Mouse (Mus musculus) lung, embryonic 14.5 days (tissue): ENCODE data around the gene Elp1. TPM values are rescaled to one million over a fixed set of nuclear protein-coding genes. Genes with fewer than 3 reads are reported as not detected.

ENCODE experiments used
- ATAC-seq: fragments of 200-750 bp; cut with Nextera tagmentation; 2 replicates; pipeline ENCODE4 v1.8.0; 2017; ENCODE audit warnings: mild to moderate bottlenecking, moderate TSS enrichment, moderate library complexity; ENCODE audit not compliant: insufficient read depth
- DNase-seq: peaks from one replicate; pipeline ENCODE4 v3.0.0-alpha.2; 2015
- H3K27ac ChIP-seq: fragments of 300-500 bp; sonication (generic); 2 replicates; pipeline ENCODE4 v1.5.1; 2014; ENCODE audit warnings: low read depth, mild to moderate bottlenecking, moderate library complexity
- H3K27me3 ChIP-seq: fragments of 300-500 bp; sonication (generic); 2 replicates; pipeline ENCODE4 v1.6.1; 2014; ENCODE audit warnings: low read length, control low read depth; ENCODE audit not compliant: insufficient read depth
- H3K36me3 ChIP-seq: fragments of 300-500 bp; sonication (generic); 2 replicates; pipeline ENCODE4 v1.6.1; 2014; ENCODE audit warnings: control low read depth; ENCODE audit not compliant: insufficient read depth
- H3K4me1 ChIP-seq: fragments of 300-500 bp; sonication (generic); 2 replicates; pipeline ENCODE4 v1.6.1; 2014; ENCODE audit warnings: antibody characterized with exemption, control low read depth; ENCODE audit not compliant: insufficient read depth
- H3K4me2 ChIP-seq: fragments of 300-500 bp; sonication (generic); 2 replicates; pipeline ENCODE4 v1.6.1; 2014; ENCODE audit warnings: mild to moderate bottlenecking
- H3K4me3 ChIP-seq: fragments of 300-500 bp; sonication (generic); 2 replicates; pipeline ENCODE4 v1.5.1; 2014; ENCODE audit warnings: low read depth, low read length
- H3K9ac ChIP-seq: fragments of 300-500 bp; sonication (generic); 2 replicates; pipeline ENCODE4 v1.6.1; 2014
- H3K9me3 ChIP-seq: fragments of 300-500 bp; sonication (generic); 2 replicates; pipeline ENCODE4 v1.6.1; 2016; ENCODE audit warnings: low read depth, low read length, control low read depth
- CTCF ChIP-seq: IDR thresholded peaks from 2 replicates; pipeline ENCODE4 v1.5.1; 2016; ENCODE audit warnings: antibody characterized with exemption, low read depth
- WGBS: fragments of 180-500 bp; shearing (Covaris S2); extraction: QIAGEN DNeasy Blood & Tissue Kit; methylation state at CpG from one replicate; pipeline ENCODE4 v1.1.7; 2014; 5-methylcytosine and 5-hydroxymethylcytosine counted together
- polyA plus RNA-seq: library from polyadenylated mRNA; unstranded; fragments of >200 nt; fragmentation: Nextera tagmentation; extraction: Ambion mirVana; gene quantifications from 2 replicates; pipeline ENCODE4 v1.2.1, GENCODE M21; 2014

Gene Elp1
- polyA plus RNA-seq, 1 experiment from 2014 or later, result 63.9 TPM

DNA sequence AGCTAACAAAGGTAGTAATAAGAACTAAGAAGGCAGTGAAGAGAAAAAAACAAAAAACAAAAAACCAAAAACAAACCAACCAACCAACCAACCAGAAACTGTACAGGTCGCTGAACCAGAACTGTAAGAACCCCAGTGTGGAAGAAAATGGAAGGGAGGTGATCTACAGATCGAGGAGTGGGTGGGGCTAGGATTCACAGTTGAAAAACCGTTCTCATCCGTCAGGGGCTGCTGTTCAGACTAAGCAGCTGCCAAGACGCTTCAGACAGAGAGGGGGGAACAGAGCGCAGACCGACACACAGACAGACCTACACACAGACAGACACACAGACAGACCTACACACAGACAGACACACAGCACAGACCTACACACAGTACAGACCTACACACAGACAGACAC is 40.4 kb upstream of the Elp1 start:
- 66% methylated on average over 7 of the region's 7 CpGs for WGBS
- ATAC-seq, result no peak

DNA sequence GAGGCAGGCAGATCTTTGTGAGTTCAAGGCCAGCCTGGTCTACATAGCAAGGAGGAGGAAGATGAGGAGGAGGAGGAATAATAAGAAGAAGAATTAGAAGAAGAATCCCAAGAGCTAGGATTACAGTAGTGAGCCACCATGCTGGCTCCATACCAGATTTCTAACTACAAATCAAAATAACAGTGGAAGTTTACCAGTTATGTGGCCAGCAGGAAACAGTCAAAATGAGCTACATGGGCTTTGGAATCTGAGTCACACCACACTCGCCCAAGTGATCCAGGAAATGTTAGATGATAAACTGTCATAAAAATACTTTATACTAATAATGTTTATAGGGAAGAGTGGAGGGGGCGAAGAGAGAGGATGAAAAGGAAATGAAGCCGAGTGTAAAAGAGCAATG is 38.2 kb upstream of the Elp1 start:
- no peak overlapping the region for H3K4me2 ChIP-seq
- no peaks in the 10 kb centered on the region for H3K9me3 ChIP-seq
- ATAC-seq (peak; percentile 17; the same call in 1 of the 2 replicates), DNase-seq (peak; percentile 47)
- H3K4me1 ChIP-seq, result no peaks in the 10 kb centered on the region
- no peak overlapping the region for H3K9ac ChIP-seq
- WGBS, result 33% methylated on average over 3 of the region's 3 CpGs
- no peak overlapping the region for H3K27ac ChIP-seq
- no peak overlapping the region for H3K4me3 ChIP-seq
- H3K27me3 ChIP-seq, result no peaks in the 10 kb centered on the region
- no peak for TF ChIP-seq CTCF
- H3K36me3 ChIP-seq, result peaks cover 20% of the 10 kb centered on the region

More for the DNA sequence above, 40.4 kb upstream of the Elp1 start:
- H3K4me1 ChIP-seq, result no peaks in the 10 kb centered on the region
- H3K9me3 ChIP-seq, result no peaks in the 10 kb centered on the region
- H3K4me3 ChIP-seq, result no peak overlapping the region
- TF ChIP-seq CTCF, result no peak
- peaks cover 13% of the 10 kb centered on the region for H3K36me3 ChIP-seq
- no peak for DNase-seq
- H3K4me2 ChIP-seq, result no peak overlapping the region
- no peaks in the 10 kb centered on the region for H3K27me3 ChIP-seq
- no peak overlapping the region for H3K9ac ChIP-seq
- no peak overlapping the region for H3K27ac ChIP-seq

DNA sequence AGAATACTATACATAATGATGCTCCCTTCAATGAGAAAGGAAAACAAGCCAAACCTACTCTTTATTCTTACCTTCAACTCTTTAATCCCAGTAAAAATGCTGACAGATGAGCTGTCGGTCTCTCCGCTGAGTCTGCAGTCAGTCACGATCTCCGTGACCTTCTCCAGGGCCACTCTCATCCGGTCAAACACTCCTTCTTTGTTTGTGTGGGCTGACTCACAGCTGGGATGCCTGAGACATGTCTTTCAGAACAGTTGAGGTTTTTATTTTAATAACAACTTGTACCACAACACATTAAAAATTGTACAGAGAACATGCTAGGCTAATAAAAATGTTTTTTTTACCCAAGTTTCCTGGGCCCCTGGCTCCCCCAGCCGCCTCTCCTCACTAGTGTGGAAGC is 35.5 kb upstream of the Elp1 start:
- whole genome bisulfite sequencing, result 59% methylated on average over 6 of the region's 6 CpGs
- no peak overlapping the region for H3K4me3 ChIP-seq
- H3K9ac ChIP-seq, result no peak overlapping the region
- H3K27me3 ChIP-seq, result no peaks in the 10 kb centered on the region
- ATAC-seq (no peak), DNase-seq (no peak)
- no peak overlapping the region for H3K4me2 ChIP-seq
- no peak for TF ChIP-seq CTCF
- no peaks in the 10 kb centered on the region for H3K9me3 ChIP-seq
- H3K4me1 ChIP-seq, result no peaks in the 10 kb centered on the region
- H3K36me3 ChIP-seq, result peaks cover 26% of the 10 kb centered on the region
- H3K27ac ChIP-seq, result no peak overlapping the region

DNA sequence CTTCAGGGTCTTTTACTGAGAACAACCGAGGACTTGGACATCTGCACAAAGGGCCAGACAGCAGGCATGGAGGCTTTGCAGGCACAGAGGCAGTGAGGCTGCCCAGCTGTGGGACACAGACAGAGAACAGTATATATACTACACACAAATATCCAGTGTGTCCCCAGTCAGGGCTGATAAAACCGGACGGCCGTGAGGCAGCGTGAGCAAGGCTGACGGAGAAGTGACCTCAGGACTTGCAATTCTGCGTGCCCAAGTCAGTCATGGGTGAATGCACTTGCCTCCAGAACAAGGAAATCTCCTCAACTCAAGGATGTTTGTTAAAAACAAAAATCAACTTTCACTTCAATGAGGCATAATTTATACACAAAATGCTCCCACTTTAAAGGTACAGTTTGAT is 29.9 kb upstream of the Elp1 start:
- H3K9ac ChIP-seq, result no peak overlapping the region
- TF ChIP-seq CTCF, result no peak
- H3K4me3 ChIP-seq, result no peak overlapping the region
- 0 out of 2 replicates have a peak, but pooled peaks cover 4% of the 10 kb centered on the region for H3K4me1 ChIP-seq
- H3K4me2 ChIP-seq, result no peak overlapping the region
- peak; percentile 20 for DNase-seq
- no peak overlapping the region for H3K27ac ChIP-seq
- no peaks in the 10 kb centered on the region for H3K9me3 ChIP-seq
- peaks cover 19% of the 10 kb centered on the region for H3K36me3 ChIP-seq
- no peaks in the 10 kb centered on the region for H3K27me3 ChIP-seq
- ATAC-seq, result peak; percentile 38; the same call in 1 of the 2 replicates
- 59% methylated on average over 7 of the region's 7 CpGs for WGBS

DNA sequence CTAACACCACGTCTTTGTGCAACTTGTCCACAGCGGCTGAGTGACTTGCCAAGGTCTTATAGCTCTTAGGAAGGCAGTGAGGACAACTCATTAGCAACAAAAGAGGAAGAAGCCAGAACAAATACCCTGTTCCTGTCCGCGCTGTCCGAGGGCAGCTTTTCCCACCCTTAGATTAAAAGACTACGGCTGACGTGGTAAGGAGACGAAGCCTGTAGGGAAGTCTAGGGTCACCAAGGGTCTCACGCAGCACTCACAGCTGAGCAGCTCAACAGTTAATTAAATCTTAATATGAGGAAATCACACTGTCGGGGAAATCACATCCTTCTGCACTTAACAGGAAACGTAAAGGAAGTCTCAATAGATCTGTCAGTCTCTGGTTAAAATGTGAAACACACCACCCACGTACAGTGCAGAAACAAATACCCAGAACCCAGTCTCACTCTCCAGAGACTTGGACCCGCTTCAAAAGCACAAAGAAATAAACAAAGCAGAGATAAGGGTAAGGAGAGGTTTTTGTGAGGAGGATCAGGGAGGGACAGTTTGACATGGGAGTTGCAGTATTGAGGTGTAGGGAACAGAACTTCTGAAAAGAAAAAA is 29.0 kb upstream of the Elp1 start:
- peak; percentile 59 for DNase-seq

DNA sequence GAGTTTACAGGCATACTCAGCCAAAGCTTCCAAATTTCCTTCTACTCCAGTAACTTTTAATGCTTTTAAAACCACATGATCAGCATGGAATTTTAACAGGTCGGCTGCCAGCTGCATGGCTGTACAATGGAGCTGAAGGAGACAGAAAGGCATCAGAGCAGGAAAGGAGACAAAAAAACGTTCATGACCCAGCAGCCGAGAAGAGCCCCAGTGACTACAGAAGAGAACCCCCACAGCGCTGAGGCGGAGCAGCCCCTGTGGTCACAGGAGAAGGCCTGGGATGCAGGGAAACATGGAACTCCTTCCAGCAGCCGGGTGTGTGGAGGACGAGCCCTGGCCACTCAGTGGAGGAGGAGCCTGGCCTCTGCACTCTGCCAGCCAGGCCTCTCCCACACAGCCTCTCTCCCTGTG is 27.4 kb upstream of the Elp1 start:
- no peak for DNase-seq
- 60% methylated on average over 7 of the region's 7 CpGs for WGBS
- ATAC-seq, result peak; percentile 55; the same call in 1 of the 2 replicates

More for the DNA sequence above, 29.0 kb upstream of the Elp1 start:
- no peak overlapping the region for H3K4me3 ChIP-seq
- no peaks in the 10 kb centered on the region for H3K27me3 ChIP-seq
- ATAC-seq, result peak; percentile 79
- H3K9me3 ChIP-seq, result no peaks in the 10 kb centered on the region
- TF ChIP-seq CTCF, result no peak
- peaks cover 12% of the 10 kb centered on the region for H3K36me3 ChIP-seq
- H3K9ac ChIP-seq, result no peak overlapping the region
- H3K4me2 ChIP-seq, result peak overlapping the region; percentile 21; the same call in 1 of the 2 replicates
- WGBS, result 32% methylated on average over 13 of the region's 13 CpGs
- H3K27ac ChIP-seq, result peak overlapping the region; percentile 42; the same call in 1 of the 2 replicates
- 0 out of 2 replicates have a peak, but pooled peaks cover 4% of the 10 kb centered on the region for H3K4me1 ChIP-seq

DNA sequence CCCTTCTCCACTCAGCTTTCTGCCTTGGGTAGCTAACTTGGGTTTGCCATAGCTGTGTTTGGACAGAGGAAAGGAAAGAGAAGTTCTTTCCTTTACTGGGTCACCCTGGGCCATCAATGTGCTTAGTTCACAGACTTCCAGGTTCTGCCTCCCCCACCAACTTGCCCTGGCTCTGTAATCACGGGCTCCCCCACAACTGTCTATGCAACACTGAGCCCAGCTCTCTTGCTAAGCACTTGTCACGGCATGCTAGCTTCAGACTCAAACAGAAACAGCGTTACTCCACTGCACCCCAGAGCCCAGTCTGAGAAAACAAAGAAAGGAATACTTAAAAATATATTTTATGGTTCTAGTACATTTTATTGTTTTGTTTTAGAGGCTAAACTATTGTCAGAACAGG is 26.8 kb upstream of the Elp1 start:
- Histone ChIP-seq H3K27me3 (no peaks in the 10 kb centered on the region), H3K4me3 (no peak overlapping the region), H3K27ac (no peak overlapping the region), H3K36me3 (peaks cover 3% of the 10 kb centered on the region), H3K4me2 (no peak overlapping the region), H3K4me1 (0 out of 2 replicates have a peak, but pooled peaks cover 4% of the 10 kb centered on the region), H3K9me3 (no peaks in the 10 kb centered on the region), H3K9ac (no peak overlapping the region)
- no peak for TF ChIP-seq CTCF
- no peak for ATAC-seq
- DNase-seq, result no peak
- WGBS, result 79% methylated on average over 3 of the region's 3 CpGs

More for the DNA sequence above, 27.4 kb upstream of the Elp1 start:
- H3K36me3 ChIP-seq, result peaks cover 6% of the 10 kb centered on the region
- TF ChIP-seq CTCF, result no peak
- no peak overlapping the region for H3K9ac ChIP-seq
- H3K4me1 ChIP-seq, result 0 out of 2 replicates have a peak, but pooled peaks cover 4% of the 10 kb centered on the region
- H3K27me3 ChIP-seq, result no peaks in the 10 kb centered on the region
- H3K9me3 ChIP-seq, result no peaks in the 10 kb centered on the region
- no peak overlapping the region for H3K27ac ChIP-seq
- no peak overlapping the region for H3K4me2 ChIP-seq
- H3K4me3 ChIP-seq, result no peak overlapping the region
